Mouse (Mus musculus) embryonic facial prominence, embryonic 14.5 days (tissue): ENCODE measurements at regions not wholly inside any gene's neighbourhood (a gene's known extent, or its start where the extent isn't known, plus 50 kb on each side); places are given as distances from the start of the nearest gene placed in this dataset.

ENCODE experiments used
- ATAC-seq: fragments of 200-750 bp; cut with Nextera tagmentation; 2 replicates; pipeline ENCODE4 v1.8.0; 2017; ENCODE audit warnings: low read depth, moderate number of reproducible peaks, moderate TSS enrichment
- DNase-seq: peaks from one replicate; pipeline ENCODE4 v3.0.0-alpha.2; 2015; ENCODE audit warnings: low spot score
- H3K27ac ChIP-seq: fragments of 300-500 bp; sonication (generic); replicated peaks from 2 replicates; pipeline ENCODE4 v1.5.1; 2014; ENCODE audit warnings: low read depth, mild to moderate bottlenecking, low read length, moderate library complexity
- H3K27me3 ChIP-seq: fragments of 300-500 bp; sonication (generic); replicated peaks from 2 replicates; pipeline ENCODE4 v1.6.1; 2014; ENCODE audit warnings: low read length; ENCODE audit not compliant: control insufficient read depth, insufficient read depth
- H3K36me3 ChIP-seq: fragments of 300-500 bp; sonication (generic); 2 replicates; pipeline ENCODE4 v1.6.1; 2014; ENCODE audit warnings: low read length, mixed read lengths; ENCODE audit not compliant: control insufficient read depth, insufficient read depth
- H3K4me1 ChIP-seq: fragments of 300-500 bp; sonication (generic); 2 replicates; pipeline ENCODE4 v1.6.1; 2014; ENCODE audit warnings: antibody characterized with exemption, low read length; ENCODE audit not compliant: control insufficient read depth, insufficient read depth
- H3K4me2 ChIP-seq: fragments of 300-500 bp; sonication (generic); 2 replicates; pipeline ENCODE4 v1.6.1; 2014; ENCODE audit warnings: low read depth, mild to moderate bottlenecking, low read length, moderate library complexity, mixed read lengths
- H3K4me3 ChIP-seq: fragments of 300-500 bp; sonication (generic); 2 replicates; pipeline ENCODE4 v1.5.1; 2014; ENCODE audit warnings: low read depth, mild to moderate bottlenecking, low read length
- H3K9ac ChIP-seq: fragments of 300-500 bp; sonication (generic); 2 replicates; pipeline ENCODE4 v1.6.1; 2014; ENCODE audit warnings: low read depth, mild to moderate bottlenecking, low read length, moderate library complexity, mixed read lengths
- H3K9me3 ChIP-seq: fragments of 300-500 bp; sonication (generic); 2 replicates; pipeline ENCODE4 v1.6.1; 2016; ENCODE audit warnings: low read length; ENCODE audit not compliant: control insufficient read depth
- WGBS: fragments of 180-500 bp; shearing (Covaris S2); extraction: QIAGEN DNeasy Blood & Tissue Kit; methylation state at CpG from one replicate; pipeline ENCODE4 v1.1.7; 2014; 5-methylcytosine and 5-hydroxymethylcytosine counted together

- no peak for ATAC-seq
Observed at GRCm38 (mm10) chr2:180390216-180390996, 55.9 kb upstream of the Gata5 start.

GRCm38 (mm10) chr2:180389486-180389885 lies 55.0 kb upstream of the Gata5 start:
- ATAC-seq, result no peak
- Histone ChIP-seq H3K4me2 (no peak overlapping the region), H3K4me3 (0 out of 2 replicates have a peak overlapping the region, but pooled peaks have one; percentile 1), H3K27ac (no peak overlapping the region), H3K9ac (no peak overlapping the region), H3K36me3 (no peaks in the 10 kb centered on the region), H3K4me1 (peaks cover 3% of the 10 kb centered on the region; the same call in 1 of the 2 replicates), H3K27me3 (peaks cover 38% of the 10 kb centered on the region), H3K9me3 (no peaks in the 10 kb centered on the region)
- no peak for DNase-seq
- 34% methylated on average over 2 of the region's 2 CpGs for WGBS

More at GRCm38 (mm10) chr2:180390216-180390996, 55.9 kb upstream of the Gata5 start:
- peaks cover 3% of the 10 kb centered on the region; the same call in 1 of the 2 replicates for H3K4me1 ChIP-seq
- no peak for DNase-seq
- no peak overlapping the region for H3K4me3 ChIP-seq
- no peak overlapping the region for H3K4me2 ChIP-seq
- H3K27me3 ChIP-seq, result peaks cover 29% of the 10 kb centered on the region
- WGBS, result 70% methylated on average over 15 of the region's 15 CpGs
- no peaks in the 10 kb centered on the region for H3K36me3 ChIP-seq
- H3K27ac ChIP-seq, result no peak overlapping the region
- H3K9me3 ChIP-seq, result no peaks in the 10 kb centered on the region
- H3K9ac ChIP-seq, result no peak overlapping the region

- Histone ChIP-seq H3K4me3 (0 out of 2 replicates have a peak overlapping the region, but pooled peaks have one; percentile 1), H3K4me2 (no peak overlapping the region), H3K27me3 (peaks cover 41% of the 10 kb centered on the region), H3K36me3 (no peaks in the 10 kb centered on the region), H3K9me3 (no peaks in the 10 kb centered on the region), H3K9ac (no peak overlapping the region), H3K27ac (no peak overlapping the region), H3K4me1 (peaks cover 3% of the 10 kb centered on the region; the same call in 1 of the 2 replicates)
- DNase-seq (no peak), ATAC-seq (no peak)
- 68% methylated on average over 11 of the region's 12 CpGs for WGBS
Observed at GRCm38 (mm10) chr2:180389013-180389412, 54.5 kb upstream of the Gata5 start.

GRCm38 (mm10) chr2:180388122-180388521 lies 53.6 kb upstream of the Gata5 start:
- peaks cover 43% of the 10 kb centered on the region for H3K27me3 ChIP-seq
- H3K4me3 ChIP-seq, result no peak overlapping the region; the same call in 1 of the 2 replicates
- no peak overlapping the region for H3K4me2 ChIP-seq
- no peak overlapping the region for H3K27ac ChIP-seq
- DNase-seq (no peak), ATAC-seq (no peak)
- H3K36me3 ChIP-seq, result no peaks in the 10 kb centered on the region
- no peaks in the 10 kb centered on the region for H3K9me3 ChIP-seq
- WGBS, result 75% methylated on average over 5 of the region's 5 CpGs
- H3K4me1 ChIP-seq, result peaks cover 3% of the 10 kb centered on the region; the same call in 1 of the 2 replicates
- H3K9ac ChIP-seq, result no peak overlapping the region

GRCm38 (mm10) chr2:180387305-180387704 lies 52.8 kb upstream of the Gata5 start:
- WGBS, result 20% methylated on average over 1 of the region's 2 CpGs
- H3K4me2 ChIP-seq, result no peak overlapping the region
- H3K27me3 ChIP-seq, result peaks cover 43% of the 10 kb centered on the region

GRCm38 (mm10) chr2:180385967-180386688 lies 51.6 kb upstream of the Gata5 start:
- peak overlapping the region; percentile 56 for H3K9ac ChIP-seq

More at GRCm38 (mm10) chr2:180387305-180387704, 52.8 kb upstream of the Gata5 start:
- H3K9me3 ChIP-seq, result no peaks in the 10 kb centered on the region
- H3K9ac ChIP-seq, result no peak overlapping the region
- no peak for ATAC-seq
- H3K27ac ChIP-seq, result no peak overlapping the region
- DNase-seq, result no peak
- H3K36me3 ChIP-seq, result no peaks in the 10 kb centered on the region
- peak overlapping the region; percentile 42 for H3K4me3 ChIP-seq
- peaks cover 3% of the 10 kb centered on the region; the same call in 1 of the 2 replicates for H3K4me1 ChIP-seq

GRCm38 (mm10) chr2:180385231-180385895 lies 50.9 kb upstream of the Gata5 start:
- DNase-seq (peak; percentile 58), ATAC-seq (peak; percentile 86)
- no peaks in the 10 kb centered on the region for H3K36me3 ChIP-seq
- 4% methylated on average over 14 of the region's 26 CpGs for WGBS
- peak overlapping the region; percentile 42 for H3K4me3 ChIP-seq
- H3K9me3 ChIP-seq, result no peaks in the 10 kb centered on the region
- H3K27ac ChIP-seq, result no peak overlapping the region
- H3K4me2 ChIP-seq, result peak overlapping the region; percentile 78
- H3K27me3 ChIP-seq, result peaks cover 41% of the 10 kb centered on the region
- H3K4me1 ChIP-seq, result peaks cover 3% of the 10 kb centered on the region; the same call in 1 of the 2 replicates
- H3K9ac ChIP-seq, result peak overlapping the region; percentile 56

More at GRCm38 (mm10) chr2:180385967-180386688, 51.6 kb upstream of the Gata5 start:
- Histone ChIP-seq H3K27me3 (peaks cover 43% of the 10 kb centered on the region), H3K9me3 (no peaks in the 10 kb centered on the region), H3K4me2 (peak overlapping the region; percentile 78), H3K27ac (0 out of 2 replicates have a peak overlapping the region, but pooled peaks have one; percentile 44), H3K4me1 (peaks cover 3% of the 10 kb centered on the region; the same call in 1 of the 2 replicates), H3K4me3 (peak overlapping the region; percentile 42), H3K36me3 (no peaks in the 10 kb centered on the region)
- 1% methylated on average over 35 of the region's 35 CpGs for WGBS
- DNase-seq (peak; percentile 13), ATAC-seq (peak; percentile 33)
